Mouse (Mus musculus) thymus, adult 2 months (tissue): Measurements from ENCODE around the gene Cd5. TPM values are rescaled to one million over a fixed set of nuclear protein-coding genes. Genes with fewer than 3 reads are reported as not detected.

ENCODE experiments used
- DNase-seq: peaks from one replicate; pipeline ENCODE4 v3.0.0; 2021
- H3K27ac ChIP-seq: fragments of 200-500 bp; 2 replicates; pipeline ENCODE4 v1.5.1; 2012; ENCODE audit warnings: low read length, control low read depth; ENCODE audit not compliant: control insufficient read depth, insufficient read depth
- H3K27me3 ChIP-seq: fragments of 200-500 bp; 2 replicates; pipeline ENCODE4 v1.6.1; 2012; ENCODE audit warnings: mild to moderate bottlenecking, low read length, moderate library complexity, mixed read lengths; ENCODE audit not compliant: control insufficient read depth, insufficient read depth
- H3K36me3 ChIP-seq: fragments of 200-500 bp; 2 replicates; pipeline ENCODE4 v1.6.1; 2012; ENCODE audit warnings: mild to moderate bottlenecking, low read length, moderate library complexity; ENCODE audit not compliant: control insufficient read depth, insufficient read depth
- H3K4me1 ChIP-seq: fragments of 200-500 bp; replicated peaks from 2 replicates; pipeline ENCODE4 v1.6.1; 2012; ENCODE audit warnings: low read length; ENCODE audit not compliant: control insufficient read depth, insufficient read depth
- H3K4me3 ChIP-seq: fragments of 200-500 bp; 2 replicates; pipeline ENCODE4 v1.5.1; 2012; ENCODE audit warnings: mild to moderate bottlenecking, low read length, control low read depth, moderate library complexity; ENCODE audit not compliant: control insufficient read depth, insufficient read depth
- CTCF ChIP-seq: fragments of 200-500 bp; IDR thresholded peaks from 2 replicates; pipeline ENCODE4 v1.5.1; 2012; ENCODE audit warnings: mild to moderate bottlenecking, control low read depth, low read length, moderate library complexity, borderline replicate concordance; ENCODE audit not compliant: control insufficient read depth, poor library complexity, insufficient read depth; ENCODE audit errors: extremely low read depth
- POLR2A ChIP-seq: fragments of 200-500 bp; IDR thresholded peaks from 2 replicates; pipeline ENCODE4 v1.6.1; 2012; ENCODE audit warnings: mild to moderate bottlenecking, low read length, control low read depth, moderate library complexity; ENCODE audit not compliant: control insufficient read depth, poor library complexity, insufficient read depth; ENCODE audit errors: extremely low read depth
- WGBS: fragments of 180-500 bp; shearing (Covaris S2); methylation state at CpG from one replicate; pipeline ENCODE4 v1.1.7; 2018; 5-methylcytosine and 5-hydroxymethylcytosine counted together
- polyA plus RNA-seq: library from polyadenylated mRNA; depleted of rRNA; stranded (reverse); fragments of >200 nt; gene quantifications from 2 replicates; pipeline ENCODE4 v1.2.3, GENCODE M21; 2012

Cd5 gene
- polyA plus RNA-seq, 1 experiment, result 282 TPM

DNA sequence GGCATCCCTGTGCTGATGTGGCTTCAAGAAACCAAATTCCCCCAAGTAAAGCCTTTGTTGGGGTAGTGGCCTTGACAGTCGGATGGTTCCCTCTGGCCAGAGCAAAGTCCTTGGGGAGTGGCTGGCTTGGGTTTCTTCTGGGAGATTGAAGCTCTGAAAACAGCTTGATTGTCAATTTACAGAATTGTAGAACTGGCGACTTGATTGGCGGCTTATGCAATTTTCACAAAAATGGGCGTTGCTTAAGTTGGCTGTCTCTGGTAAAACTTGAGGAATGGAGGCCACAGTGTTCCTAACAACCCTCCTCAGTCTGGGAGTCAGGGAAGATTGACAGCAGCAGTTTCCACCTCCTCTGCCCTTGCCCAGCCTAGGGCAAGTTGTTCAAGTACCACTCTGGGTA is 46.4 kb downstream of the Cd5 start:
- DNase-seq, result no peak

DNA sequence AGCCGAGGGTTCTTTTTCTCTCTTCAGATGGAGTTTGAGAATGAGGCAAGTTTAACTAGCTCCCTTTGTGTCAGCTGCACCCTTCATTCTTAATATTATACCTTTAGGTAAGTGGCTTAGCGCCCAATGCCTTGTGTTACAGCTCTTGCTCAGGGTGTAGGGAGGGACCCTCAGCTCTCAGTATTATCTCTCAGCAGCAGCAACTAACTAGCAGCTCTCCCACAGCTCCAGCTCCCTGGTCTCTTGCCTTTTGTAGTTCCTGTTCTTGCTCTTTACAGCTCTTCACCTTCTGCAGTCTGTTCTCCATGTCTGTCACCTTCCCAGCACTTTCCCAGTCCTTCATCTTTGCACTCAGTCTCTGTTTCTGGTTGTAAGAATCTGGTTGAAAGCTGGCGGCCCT is 47.1 kb downstream of the Cd5 start:
- 74% methylated on average over 3 of the region's 3 CpGs for WGBS
- H3K36me3 ChIP-seq, result no peaks in the 10 kb centered on the region
- H3K4me3 ChIP-seq, result no peak overlapping the region
- no peak for DNase-seq
- H3K27ac ChIP-seq, result no peak overlapping the region
- peaks cover 17% of the 10 kb centered on the region for H3K4me1 ChIP-seq
- no peaks in the 10 kb centered on the region for H3K27me3 ChIP-seq
- TF ChIP-seq POLR2A (no peak), CTCF (no peak)

More for the DNA sequence above, 46.4 kb downstream of the Cd5 start:
- 95% methylated on average over 4 of the region's 4 CpGs for WGBS
- Histone ChIP-seq H3K4me1 (peaks cover 17% of the 10 kb centered on the region), H3K4me3 (no peak overlapping the region), H3K36me3 (no peaks in the 10 kb centered on the region), H3K27me3 (no peaks in the 10 kb centered on the region), H3K27ac (no peak overlapping the region)
- TF ChIP-seq POLR2A (no peak), CTCF (no peak)

DNA sequence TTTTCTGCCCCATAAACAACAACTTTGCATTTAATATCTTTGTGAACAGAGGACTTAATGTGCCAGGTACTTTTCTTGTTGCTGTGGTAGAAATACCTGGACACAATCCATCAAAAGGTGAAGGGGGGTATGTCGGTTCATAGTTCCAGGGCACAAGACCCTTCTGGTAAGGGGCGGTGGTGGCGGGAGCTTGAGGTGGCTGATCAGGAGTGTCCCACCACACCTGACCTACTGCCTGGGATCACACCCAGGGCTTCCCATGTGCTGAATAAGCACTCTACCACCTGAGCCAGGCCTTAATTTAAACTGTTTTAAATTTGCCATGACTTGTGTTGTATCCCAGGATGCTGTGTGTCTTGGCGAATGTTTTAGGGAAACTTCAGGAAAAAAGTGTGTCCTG is 47.7 kb downstream of the Cd5 start:
- TF ChIP-seq POLR2A, result no peak
- no peak for TF ChIP-seq CTCF
- no peak overlapping the region for H3K27ac ChIP-seq
- 93% methylated on average over 4 of the region's 4 CpGs for WGBS
- no peak for DNase-seq
- H3K27me3 ChIP-seq, result no peaks in the 10 kb centered on the region
- no peaks in the 10 kb centered on the region for H3K36me3 ChIP-seq
- H3K4me3 ChIP-seq, result no peak overlapping the region
- H3K4me1 ChIP-seq, result peaks cover 17% of the 10 kb centered on the region

DNA sequence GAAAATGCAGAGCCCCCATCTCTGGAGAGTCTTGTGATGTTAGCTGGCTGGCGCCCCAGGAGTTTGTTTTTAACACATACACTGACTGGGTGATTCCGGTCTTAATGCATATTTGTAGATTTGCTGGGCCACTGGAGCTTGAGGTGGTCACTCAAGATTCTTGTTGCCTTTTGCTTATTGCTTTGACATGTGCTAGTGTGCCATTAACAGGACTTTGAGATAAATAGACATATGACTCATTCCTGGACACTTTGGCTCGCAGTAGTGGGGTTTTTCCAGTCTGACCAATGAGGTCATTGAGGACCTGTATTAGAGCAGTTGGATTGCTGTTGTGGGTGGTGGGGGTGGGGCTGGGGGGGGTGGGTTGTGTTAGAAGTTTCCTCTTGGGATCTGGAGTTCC is 48.5 kb downstream of the Cd5 start:
- TF ChIP-seq CTCF (no peak), POLR2A (no peak)
- no peak overlapping the region for H3K4me3 ChIP-seq
- DNase-seq, result no peak
- no peak overlapping the region for H3K27ac ChIP-seq
- H3K4me1 ChIP-seq, result peaks cover 17% of the 10 kb centered on the region
- 87% methylated on average over 3 of the region's 3 CpGs for WGBS
- no peaks in the 10 kb centered on the region for H3K27me3 ChIP-seq
- H3K36me3 ChIP-seq, result no peaks in the 10 kb centered on the region

DNA sequence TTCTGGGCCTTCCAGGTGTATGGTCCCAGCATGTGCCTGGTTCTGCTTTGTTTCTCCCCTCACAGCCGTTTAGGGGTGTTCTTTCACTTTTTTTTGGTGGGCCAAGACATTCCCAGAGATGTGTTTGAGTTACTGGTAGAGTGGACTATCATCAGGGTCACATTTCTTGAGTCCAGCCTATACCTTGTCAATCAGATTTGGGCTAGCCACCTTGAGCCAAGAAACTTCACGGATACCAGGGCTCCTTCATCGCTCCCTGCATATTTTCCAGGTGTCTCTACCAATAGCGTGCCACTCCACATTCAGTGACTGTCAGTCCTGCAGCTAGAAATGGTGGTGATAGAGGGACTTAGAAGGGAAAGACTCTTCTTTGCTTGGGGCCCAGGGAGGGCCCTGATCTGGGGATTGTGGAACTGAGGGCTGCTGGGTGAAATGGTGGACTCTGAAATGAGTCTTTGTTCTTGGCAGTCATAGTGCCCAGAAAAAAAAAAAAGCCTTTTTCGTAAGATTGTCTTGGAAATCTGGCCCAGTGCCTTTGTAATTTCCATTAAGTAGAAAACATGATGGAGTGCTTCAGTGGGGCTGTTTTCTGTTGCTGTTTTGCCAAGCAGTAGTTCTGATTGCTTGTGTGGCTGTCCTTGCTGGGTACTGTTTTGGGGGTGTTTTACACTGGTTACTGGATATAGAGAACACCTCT is 49.2 kb downstream of the Cd5 start:
- DNase-seq, result no peak
- H3K27ac ChIP-seq, result peak overlapping the region; percentile 26; the same call in 1 of the 2 replicates
- no peaks in the 10 kb centered on the region for H3K36me3 ChIP-seq
- TF ChIP-seq CTCF, result no peak
- 57% methylated on average over 5 of the region's 5 CpGs for whole genome bisulfite sequencing
- no peaks in the 10 kb centered on the region for H3K27me3 ChIP-seq
- peak overlapping the region; percentile 74 for H3K4me3 ChIP-seq
- H3K4me1 ChIP-seq, result peaks cover 15% of the 10 kb centered on the region

DNA sequence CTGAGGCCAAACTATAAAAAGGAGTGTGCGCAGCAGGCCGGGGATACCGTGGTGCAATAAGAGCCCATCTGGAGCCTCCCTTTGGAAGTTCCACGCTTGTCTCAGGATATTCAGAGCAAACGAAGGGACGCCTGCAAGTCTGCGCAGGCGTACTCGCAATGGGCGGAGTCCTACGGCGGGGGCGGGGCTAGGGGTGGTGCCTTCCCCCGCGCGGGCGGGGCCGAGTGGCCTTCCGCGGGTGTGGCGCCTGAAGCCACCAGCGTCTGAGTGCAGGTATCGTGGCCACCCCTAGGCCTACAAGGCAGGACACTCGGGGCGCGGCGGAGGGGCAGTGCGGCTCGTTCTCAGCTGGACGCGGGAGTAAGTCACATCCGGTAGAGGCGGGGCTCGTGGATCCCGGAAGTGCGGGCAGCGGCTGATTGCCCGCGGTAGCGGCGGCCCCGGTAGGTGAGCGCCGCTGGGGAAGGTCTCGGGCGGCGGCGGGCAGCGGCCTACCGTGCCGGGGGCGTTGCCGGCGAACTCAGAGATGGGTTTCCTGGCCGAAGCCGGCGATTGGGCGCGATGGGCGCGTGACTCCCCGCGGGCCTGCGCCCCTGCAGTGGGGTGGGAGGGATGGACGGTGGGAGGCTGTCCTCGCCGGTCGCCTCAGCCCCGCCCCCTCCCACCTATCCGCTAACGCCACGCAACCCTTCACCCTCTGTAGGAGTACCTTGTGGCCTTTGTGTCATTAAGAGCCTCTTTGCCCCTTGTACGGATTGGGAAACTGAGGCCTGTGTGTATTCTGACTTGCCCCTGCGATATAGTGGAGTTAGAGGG is 50.1 kb downstream of the Cd5 start, which contains the start of gene Vps37c:
Gene Vps37c (plus strand): TSS at position 199 of the 816 bp plus-strand sequence.
- H3K4me1 ChIP-seq, result peaks cover 12% of the 10 kb centered on the region
- under 1% methylated on average over 74 of the region's 74 CpGs for WGBS
- DNase-seq, result peak; percentile 91

DNA sequence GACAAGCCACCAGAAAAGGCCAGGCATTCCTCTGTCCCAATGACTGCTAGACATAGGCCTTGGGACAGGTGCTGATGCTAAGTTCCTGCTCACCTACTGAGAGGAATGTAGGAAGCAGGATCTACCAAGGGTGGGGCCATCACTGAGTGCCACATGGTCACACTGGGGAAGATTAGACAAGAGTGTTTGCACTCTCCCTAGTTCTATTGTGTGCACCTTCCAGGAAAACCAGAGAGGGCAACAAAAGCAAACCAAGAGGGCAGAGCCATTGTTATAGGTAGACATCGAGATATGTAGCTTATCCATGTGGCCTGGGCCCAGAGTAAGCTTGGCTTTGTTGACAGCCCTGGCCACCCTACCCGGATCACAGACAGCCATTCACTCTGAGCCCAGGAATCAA is 53.1 kb downstream of the Cd5 start:
- Histone ChIP-seq H3K36me3 (no peaks in the 10 kb centered on the region), H3K4me3 (no peak overlapping the region), H3K4me1 (peaks cover 12% of the 10 kb centered on the region), H3K27me3 (no peaks in the 10 kb centered on the region), H3K27ac (no peak overlapping the region)
- TF ChIP-seq POLR2A, result no peak
- TF ChIP-seq CTCF, result no peak
- no peak for DNase-seq
- WGBS, result 95% methylated on average over 2 of the region's 2 CpGs

More for the DNA sequence above, 50.1 kb downstream of the Cd5 start, which contains the start of gene Vps37c:
- Histone ChIP-seq H3K4me3 (peak within 1 kb of the TSS; percentile 74), H3K36me3 (no peaks in the 10 kb centered on the region), H3K27ac (peak within 1 kb of the TSS; percentile 26; the same call in 1 of the 2 replicates), H3K27me3 (no peaks in the 10 kb centered on the region)
- TF ChIP-seq CTCF (peak; percentile 58; the same call in 1 of the 2 replicates), POLR2A (peak; percentile 75)
